Comparison of ENCODE assay signal across 8 mouse cellular contexts in genomic region chr3:142318147-142318546, GRCm38 (mm10).
DNase-seq lines count a peak whose midpoint lies in the region; ATAC-seq and TF ChIP-seq lines count a peak whose summit lies in the region.

No protein-coding gene starts in this region.

- no peak for TF ChIP-seq CTCF in MEL (IDR thresholded peaks at IDR 0.05 in 2 of 3, conservative IDR thresholded peaks at IDR 0.05 in 1 of 3; ENCODE audit: control insufficient read depth in 1 of 3, insufficient read depth in 1 of 3, low read depth in 2 of 3, low read length in 3 of 3, poor library complexity in 1 of 3, severe bottlenecking in 1 of 3)
- no peak for TF ChIP-seq CTCF in cerebellum, adult 2 months (IDR thresholded peaks at IDR 0.05; ENCODE audit: borderline replicate concordance, insufficient read depth, low read depth, low read length)

- no peak for TF ChIP-seq POLR2A in MEL (IDR thresholded peaks at IDR 0.05; ENCODE audit: control insufficient read depth in 1 of 2, insufficient read depth in 1 of 2, low read depth in 1 of 2, low read length in 2 of 2, poor library complexity in 1 of 2)
- no peak for TF ChIP-seq POLR2A in cerebellum, adult 2 months (IDR thresholded peaks at IDR 0.05; ENCODE audit: borderline replicate concordance, insufficient read depth, low read length)

- peak; percentile 11 to 29; a peak in 1 of 4 replicates for TF ChIP-seq EP300 in MEL (IDR thresholded peaks at IDR 0.05; ENCODE audit: low read depth in 1 of 2, low read length in 2 of 2)

- H3K4me2 ChIP-seq in forebrain, embryonic 16.5 days (ENCODE audit: low read length): no peak overlapping the region

- peaks cover 0 to 8% of the 10 kb centered on the region in 2 experiments; a peak in 2 of 4 replicates for H3K36me3 ChIP-seq in MEL (ENCODE audit: control insufficient read depth in 1 of 2, insufficient read depth in 2 of 2, low read length in 2 of 2)
- no peaks in the 10 kb centered on the region for H3K36me3 ChIP-seq in forebrain, embryonic 16.5 days (ENCODE audit: control insufficient read depth, insufficient read depth)

- WGBS in cerebellum, adult 2 months: 19% methylated on average over 2 of the region's 2 CpGs
- 6% methylated on average over 2 of the region's 2 CpGs for WGBS in forebrain, embryonic 16.5 days

- TF ChIP-seq RAD21 in MEL (IDR thresholded peaks at IDR 0.05; ENCODE audit: low read depth, low read length): no peak

- no peak overlapping the region for H3K27ac ChIP-seq in MEL (ENCODE audit: control insufficient read depth, low read depth, low read length)
- no peak overlapping the region for H3K27ac ChIP-seq in cerebellum, adult 2 months (ENCODE audit: insufficient read depth, low read length)
- H3K27ac ChIP-seq in forebrain, embryonic 16.5 days (ENCODE audit: low read length): no peak overlapping the region

- no peak overlapping the region for H3K4me3 ChIP-seq in MEL (ENCODE audit: control insufficient read depth in 1 of 2, insufficient read depth in 1 of 2, low read depth in 2 of 2, low read length in 2 of 2)
- H3K4me3 ChIP-seq in cerebellum, adult 2 months (replicated peaks; ENCODE audit: insufficient read depth, low read depth, low read length): no peak overlapping the region
- H3K4me3 ChIP-seq in forebrain, embryonic 16.5 days (replicated peaks; ENCODE audit: low read length): no peak overlapping the region

- no peak overlapping the region for H3K9ac ChIP-seq in MEL (ENCODE audit: control insufficient read depth, low read depth, low read length, poor library complexity, severe bottlenecking)
- H3K9ac ChIP-seq in forebrain, embryonic 16.5 days (replicated peaks; ENCODE audit: low read depth, low read length): no peak overlapping the region

- ATAC-seq in forebrain, embryonic 16.5 days: peak; percentile 93

- DNase-seq in MEL (ENCODE audit: low read depth, low spot score): peak; percentile 86
- DNase-seq in cerebellum, adult 2 months: peak; percentile 44 to 60
- peak; percentile 85 to 91 for DNase-seq in heart, postnatal 10 days
- peak; percentile 63 to 75 for DNase-seq in kidney, postnatal 4 days
- peak; percentile 73 for DNase-seq in lung, postnatal 14 days
- peak; percentile 50 for DNase-seq in skeletal muscle tissue, adult 2 months (ENCODE audit: low read depth, low spot score)
- DNase-seq in spleen, adult 18-20 months: no peak

- H3K79me2 ChIP-seq in MEL (ENCODE audit: control insufficient read depth, insufficient read depth, low read length, poor library complexity): no peaks in the 10 kb centered on the region

- intact Hi-C loops in heart, postnatal 10 days (cut with DNase I): loop anchor here (2.0 kb wide), 1 partner anchor 77 kb away; the partner anchor contains the start of gene Pdlim5

- no peaks in the 10 kb centered on the region for H3K9me3 ChIP-seq in MEL (replicated peaks; ENCODE audit: insufficient read depth, low read length)
- no peaks in the 10 kb centered on the region for H3K9me3 ChIP-seq in forebrain, embryonic 16.5 days (ENCODE audit: control insufficient read depth, low read length)

- no peaks in the 10 kb centered on the region for H3K27me3 ChIP-seq in MEL (ENCODE audit: control insufficient read depth in 1 of 2, insufficient read depth in 2 of 2, low read length in 2 of 2)
- H3K27me3 ChIP-seq in cerebellum, adult 2 months (ENCODE audit: control insufficient read depth, insufficient read depth, low read length): no peaks in the 10 kb centered on the region
- H3K27me3 ChIP-seq in forebrain, embryonic 16.5 days (replicated peaks; ENCODE audit: control insufficient read depth, insufficient read depth, low read length): no peaks in the 10 kb centered on the region

- peaks cover 3 to 4% of the 10 kb centered on the region in 2 experiments; a peak in 1 of 4 replicates for H3K4me1 ChIP-seq in MEL (ENCODE audit: control insufficient read depth in 1 of 2, insufficient read depth in 2 of 2, low read length in 2 of 2)
- no peaks in the 10 kb centered on the region for H3K4me1 ChIP-seq in cerebellum, adult 2 months (ENCODE audit: control insufficient read depth, insufficient read depth, low read length)
- peaks cover 3% of the 10 kb centered on the region; the same call in 1 of the 2 replicates for H3K4me1 ChIP-seq in forebrain, embryonic 16.5 days (replicated peaks; ENCODE audit: control insufficient read depth, insufficient read depth, low read length)

TF ChIP-seq in MEL, 35 proteins besides CTCF, POLR2A, EP300 and RAD21:
- TF ChIP-seq TBP (IDR thresholded peaks at IDR 0.05; ENCODE audit: low read depth, low read length) (0 out of 2 replicates have a peak, but pooled peaks have one; percentile 24), CHD1 (IDR thresholded peaks at IDR 0.05; ENCODE audit: low read depth, low read length) (no peak), MYC (IDR thresholded peaks at IDR 0.05; ENCODE audit: low read depth, low read length) (no peak), SMC3 (IDR thresholded peaks at IDR 0.05; ENCODE audit: low read depth, low read length) (no peak)

Comparison
In these comparisons a context has a peak if more than half of its experiments do, and no peak if none do; other contexts are left out.
1. DNase-seq: peak in MEL (single experiment), cerebellum, adult 2 months (2 of 2), heart, postnatal 10 days (2 of 2), kidney, postnatal 4 days (2 of 2), lung, postnatal 14 days (single experiment) and skeletal muscle tissue, adult 2 months (single experiment); none in spleen, adult 18-20 months (0 of 2).